Mouse (Mus musculus) liver, postnatal 0 days (tissue): Measurements from ENCODE around the gene Dlg1.

Experiments
- CTCF ChIP-seq: sonication (generic); IDR thresholded peaks from 2 replicates; pipeline ENCODE4 v1.5.1; 2016; ENCODE audit warnings: antibody characterized with exemption, low read depth
- EP300 ChIP-seq: IDR thresholded peaks from 2 replicates; pipeline ENCODE4 v1.6.1; 2016; ENCODE audit warnings: antibody characterized with exemption, low read depth, mild to moderate bottlenecking

DNA sequence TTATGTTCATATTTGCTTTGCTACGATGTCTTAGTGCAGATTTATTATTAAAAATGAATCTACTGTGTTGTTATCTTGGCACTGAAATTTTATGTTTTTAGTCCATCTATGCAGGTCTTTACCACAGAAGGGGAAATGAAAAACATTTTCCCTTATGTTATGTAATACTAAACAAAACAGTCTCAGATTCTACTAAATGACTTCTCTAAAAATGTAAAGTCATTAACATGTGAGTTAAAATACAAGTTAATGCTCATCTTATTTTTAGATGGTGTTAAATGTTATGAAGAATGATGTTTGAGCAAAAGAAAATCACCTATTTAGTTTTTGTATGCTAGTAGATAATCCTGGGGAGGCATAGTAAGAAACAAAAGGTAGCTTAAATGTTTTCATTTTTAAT lies 91.8 kb downstream of the Dlg1 start:
- TF ChIP-seq EP300, result no peak
- TF ChIP-seq CTCF, result no peak
